Mouse (Mus musculus) midbrain, embryonic 14.5 days (tissue): ENCODE measurements at regions not wholly inside any gene's neighbourhood (a gene's known extent, or its start where the extent isn't known, plus 50 kb on each side); places are given as distances from the start of the nearest gene placed in this dataset.
A peak's percentile ranks its signal among the peaks of the same experiment; 100 is the strongest.

Source experiments
- ATAC-seq: fragments of 200-750 bp; cut with Nextera tagmentation; 2 replicates; pipeline ENCODE4 v1.8.0; 2017; ENCODE audit warnings: moderate number of reproducible peaks, moderate library complexity; ENCODE audit not compliant: low FRiP score, low TSS enrichment
- DNase-seq: peaks from one replicate; pipeline ENCODE4 v3.0.0-alpha.2; 2015
- H3K27ac ChIP-seq: fragments of 300-500 bp; sonication (generic); replicated peaks from 2 replicates; pipeline ENCODE4 v1.5.1; 2014; ENCODE audit warnings: mild to moderate bottlenecking, low read depth, low read length, moderate library complexity
- H3K27me3 ChIP-seq: fragments of 300-500 bp; sonication (generic); 2 replicates; pipeline ENCODE4 v1.6.1; 2014; ENCODE audit warnings: low read length, control low read depth, mixed read lengths; ENCODE audit not compliant: control insufficient read depth, insufficient read depth
- H3K36me3 ChIP-seq: fragments of 300-500 bp; sonication (generic); 2 replicates; pipeline ENCODE4 v1.6.1; 2014; ENCODE audit warnings: low read length, control low read depth; ENCODE audit not compliant: control insufficient read depth, insufficient read depth
- H3K4me1 ChIP-seq: fragments of 300-500 bp; sonication (generic); 2 replicates; pipeline ENCODE4 v1.6.1; 2014; ENCODE audit warnings: mild to moderate bottlenecking, antibody characterized with exemption, low read length, control low read depth; ENCODE audit not compliant: control insufficient read depth, insufficient read depth
- H3K4me2 ChIP-seq: fragments of 300-500 bp; sonication (generic); 2 replicates; pipeline ENCODE4 v1.6.1; 2014; ENCODE audit warnings: mild to moderate bottlenecking, low read length, moderate library complexity
- H3K4me3 ChIP-seq: fragments of 300-500 bp; sonication (generic); replicated peaks from 2 replicates; pipeline ENCODE4 v1.5.1; 2014; ENCODE audit warnings: low read depth, low read length
- H3K9ac ChIP-seq: fragments of 300-500 bp; sonication (generic); replicated peaks from 2 replicates; pipeline ENCODE4 v1.6.1; 2014; ENCODE audit warnings: mild to moderate bottlenecking, low read length, moderate library complexity
- H3K9me3 ChIP-seq: fragments of 300-500 bp; sonication (generic); 2 replicates; pipeline ENCODE4 v1.6.1; 2016; ENCODE audit warnings: low read length, control low read depth, mixed read lengths; ENCODE audit not compliant: control insufficient read depth
- WGBS: fragments of 180-500 bp; shearing (Covaris S2); extraction: QIAGEN DNeasy Blood & Tissue Kit; methylation state at CpG from one replicate; pipeline ENCODE4 v1.1.7; 2014; 5-methylcytosine and 5-hydroxymethylcytosine counted together

GRCm38 (mm10) chr8:26811533-26812236 is 165.4 kb upstream of the Zfp703 start:
- WGBS = 82% methylated on average over 12 of the region's 12 CpGs

GRCm38 (mm10) chr8:26813198-26813815 is 163.8 kb upstream of the Zfp703 start:
- no peak for ATAC-seq
- Histone ChIP-seq H3K9me3 (no peaks in the 10 kb centered on the region), H3K4me2 (no peak overlapping the region), H3K36me3 (no peaks in the 10 kb centered on the region), H3K27me3 (peaks cover 5% of the 10 kb centered on the region; the same call in 1 of the 2 replicates), H3K4me3 (no peak overlapping the region), H3K27ac (no peak overlapping the region), H3K4me1 (peaks cover 13% of the 10 kb centered on the region), H3K9ac (no peak overlapping the region)
- no peak for DNase-seq
- 90% methylated on average over 9 of the region's 9 CpGs for WGBS

More at GRCm38 (mm10) chr8:26811533-26812236, 165.4 kb upstream of the Zfp703 start:
- H3K4me2 ChIP-seq = no peak overlapping the region
- no peak overlapping the region for H3K9ac ChIP-seq
- peaks cover 21% of the 10 kb centered on the region for H3K4me1 ChIP-seq
- H3K36me3 ChIP-seq = no peaks in the 10 kb centered on the region
- peaks cover 5% of the 10 kb centered on the region; the same call in 1 of the 2 replicates for H3K27me3 ChIP-seq
- ATAC-seq = no peak
- no peak overlapping the region for H3K4me3 ChIP-seq
- no peak for DNase-seq
- H3K27ac ChIP-seq = no peak overlapping the region
- H3K9me3 ChIP-seq = no peaks in the 10 kb centered on the region

- DNase-seq = peak; percentile 43
- Histone ChIP-seq H3K4me2 (no peak overlapping the region), H3K27ac (no peak overlapping the region; the same call in 1 of the 2 replicates), H3K4me1 (0 out of 2 replicates have a peak, but pooled peaks cover 12% of the 10 kb centered on the region), H3K9ac (no peak overlapping the region), H3K9me3 (no peaks in the 10 kb centered on the region), H3K27me3 (no peaks in the 10 kb centered on the region), H3K36me3 (no peaks in the 10 kb centered on the region), H3K4me3 (no peak overlapping the region)
- no peak for ATAC-seq
- WGBS = 49% methylated on average over 15 of the region's 15 CpGs
Measured at GRCm38 (mm10) chr8:26815020-26815584, 162.0 kb upstream of the Zfp703 start.

GRCm38 (mm10) chr8:26816977-26817376 is 160.1 kb upstream of the Zfp703 start:
- DNase-seq (no peak), ATAC-seq (no peak)
- Histone ChIP-seq H3K9ac (no peak overlapping the region), H3K4me3 (no peak overlapping the region), H3K27ac (no peak overlapping the region), H3K9me3 (no peaks in the 10 kb centered on the region), H3K4me2 (no peak overlapping the region), H3K4me1 (0 out of 2 replicates have a peak, but pooled peaks cover 12% of the 10 kb centered on the region), H3K27me3 (no peaks in the 10 kb centered on the region), H3K36me3 (no peaks in the 10 kb centered on the region)
- 78% methylated on average over 7 of the region's 7 CpGs for WGBS

GRCm38 (mm10) chr8:26824189-26824941 is 152.8 kb upstream of the Zfp703 start:
- Histone ChIP-seq H3K4me2 (no peak overlapping the region), H3K9me3 (no peaks in the 10 kb centered on the region), H3K36me3 (no peaks in the 10 kb centered on the region), H3K4me3 (no peak overlapping the region), H3K4me1 (no peaks in the 10 kb centered on the region), H3K27ac (no peak overlapping the region), H3K27me3 (no peaks in the 10 kb centered on the region), H3K9ac (no peak overlapping the region)
- WGBS = 90% methylated on average over 8 of the region's 8 CpGs
- ATAC-seq (no peak), DNase-seq (no peak)

- H3K36me3 ChIP-seq = no peaks in the 10 kb centered on the region
- H3K9ac ChIP-seq = no peak overlapping the region
- no peaks in the 10 kb centered on the region for H3K9me3 ChIP-seq
- WGBS = 62% methylated on average over 10 of the region's 10 CpGs
- H3K4me2 ChIP-seq = no peak overlapping the region
- no peaks in the 10 kb centered on the region for H3K4me1 ChIP-seq
- DNase-seq (no peak), ATAC-seq (no peak)
- H3K4me3 ChIP-seq = no peak overlapping the region
- no peaks in the 10 kb centered on the region for H3K27me3 ChIP-seq
- H3K27ac ChIP-seq = no peak overlapping the region
Measured at GRCm38 (mm10) chr8:26828311-26828909, 148.7 kb upstream of the Zfp703 start.

GRCm38 (mm10) chr8:26829313-26829712 is 147.8 kb upstream of the Zfp703 start:
- Histone ChIP-seq H3K4me3 (no peak overlapping the region), H3K27me3 (no peaks in the 10 kb centered on the region), H3K9ac (no peak overlapping the region), H3K4me2 (no peak overlapping the region), H3K27ac (no peak overlapping the region), H3K9me3 (no peaks in the 10 kb centered on the region), H3K4me1 (no peaks in the 10 kb centered on the region), H3K36me3 (no peaks in the 10 kb centered on the region)
- WGBS = 94% methylated on average over 4 of the region's 4 CpGs
- DNase-seq (no peak), ATAC-seq (no peak)

- no peaks in the 10 kb centered on the region for H3K36me3 ChIP-seq
- 37% methylated on average over 5 of the region's 5 CpGs for WGBS
- ATAC-seq (no peak), DNase-seq (no peak)
- H3K9ac ChIP-seq = no peak overlapping the region
- no peaks in the 10 kb centered on the region for H3K4me1 ChIP-seq
- H3K4me3 ChIP-seq = no peak overlapping the region
- H3K4me2 ChIP-seq = no peak overlapping the region
- no peaks in the 10 kb centered on the region for H3K27me3 ChIP-seq
- no peak overlapping the region for H3K27ac ChIP-seq
- H3K9me3 ChIP-seq = no peaks in the 10 kb centered on the region
Measured at GRCm38 (mm10) chr8:26831148-26831547, 146.0 kb upstream of the Zfp703 start.
